Mouse (Mus musculus) neural tube, embryonic 11.5 days (tissue): Measurements from ENCODE around the gene Maf. TPM values are rescaled to one million over a fixed set of nuclear protein-coding genes. Genes with fewer than 3 reads are reported as not detected.

Source experiments
- ATAC-seq: fragments of 200-750 bp; cut with Nextera tagmentation; 2 replicates; pipeline ENCODE4 v1.8.0; 2017; ENCODE audit warnings: moderate number of reproducible peaks, mild to moderate bottlenecking, moderate TSS enrichment, moderate library complexity; ENCODE audit not compliant: insufficient read depth, low FRiP score, low TSS enrichment
- DNase-seq: peaks from one replicate; pipeline ENCODE4 v3.0.0-alpha.2; 2015; ENCODE audit warnings: low spot score
- H3K27ac ChIP-seq: fragments of 300-500 bp; sonication (generic); 2 replicates; pipeline ENCODE4 v1.5.1; 2014; ENCODE audit warnings: low read depth, mild to moderate bottlenecking, low read length
- H3K27me3 ChIP-seq: fragments of 300-500 bp; sonication (generic); 2 replicates; pipeline ENCODE4 v1.6.1; 2014; ENCODE audit warnings: mild to moderate bottlenecking, low read length, mixed read lengths; ENCODE audit not compliant: control insufficient read depth, insufficient read depth
- H3K36me3 ChIP-seq: fragments of 300-500 bp; sonication (generic); 2 replicates; pipeline ENCODE4 v1.6.1; 2014; ENCODE audit warnings: mild to moderate bottlenecking, low read length, moderate library complexity, mixed read lengths; ENCODE audit not compliant: control insufficient read depth, insufficient read depth
- H3K4me1 ChIP-seq: fragments of 300-500 bp; sonication (generic); 2 replicates; pipeline ENCODE4 v1.6.1; 2014; ENCODE audit warnings: low read length, mixed read lengths; ENCODE audit not compliant: control insufficient read depth, insufficient read depth
- H3K4me2 ChIP-seq: fragments of 300-500 bp; sonication (generic); 2 replicates; pipeline ENCODE4 v1.6.1; 2014; ENCODE audit warnings: low read depth, mild to moderate bottlenecking, moderate library complexity
- H3K4me3 ChIP-seq: fragments of 300-500 bp; sonication (generic); 2 replicates; pipeline ENCODE4 v1.5.1; 2014; ENCODE audit warnings: low read depth, low read length
- H3K9ac ChIP-seq: fragments of 300-500 bp; sonication (generic); 2 replicates; pipeline ENCODE4 v1.6.1; 2014; ENCODE audit warnings: mild to moderate bottlenecking, low read length
- H3K9me3 ChIP-seq: fragments of 300-500 bp; sonication (generic); 2 replicates; pipeline ENCODE4 v1.6.1; 2016; ENCODE audit warnings: low read length; ENCODE audit not compliant: control insufficient read depth
- WGBS: fragments of 180-500 bp; shearing (Covaris S2); extraction: QIAGEN DNeasy Blood & Tissue Kit; methylation state at CpG from one replicate; pipeline ENCODE4 v1.1.7; 2014; 5-methylcytosine and 5-hydroxymethylcytosine counted together
- polyA plus RNA-seq: library from polyadenylated mRNA; unstranded; fragments of >200 nt; fragmentation: Nextera tagmentation; extraction: Ambion mirVana; gene quantifications from 2 replicates; pipeline ENCODE4 v1.2.1, GENCODE M21; 2014

The Maf gene
- polyA plus RNA-seq, 1 experiment from 2014 or later, result 5.5 TPM

- H3K27me3 ChIP-seq, result no peaks in the 10 kb centered on the region
- DNase-seq, result no peak
- no peak overlapping the region for H3K9ac ChIP-seq
- ATAC-seq, result no peak
- H3K4me3 ChIP-seq, result no peak overlapping the region
- no peaks in the 10 kb centered on the region for H3K36me3 ChIP-seq
- no peak overlapping the region for H3K27ac ChIP-seq
- H3K4me1 ChIP-seq, result no peaks in the 10 kb centered on the region
- 80% methylated on average over 5 of the region's 5 CpGs for WGBS
- H3K9me3 ChIP-seq, result no peaks in the 10 kb centered on the region
- H3K4me2 ChIP-seq, result no peak overlapping the region
Measured at GRCm38 (mm10) chr8:115639951-115640350, 67.6 kb downstream of the Maf start.

DNA sequence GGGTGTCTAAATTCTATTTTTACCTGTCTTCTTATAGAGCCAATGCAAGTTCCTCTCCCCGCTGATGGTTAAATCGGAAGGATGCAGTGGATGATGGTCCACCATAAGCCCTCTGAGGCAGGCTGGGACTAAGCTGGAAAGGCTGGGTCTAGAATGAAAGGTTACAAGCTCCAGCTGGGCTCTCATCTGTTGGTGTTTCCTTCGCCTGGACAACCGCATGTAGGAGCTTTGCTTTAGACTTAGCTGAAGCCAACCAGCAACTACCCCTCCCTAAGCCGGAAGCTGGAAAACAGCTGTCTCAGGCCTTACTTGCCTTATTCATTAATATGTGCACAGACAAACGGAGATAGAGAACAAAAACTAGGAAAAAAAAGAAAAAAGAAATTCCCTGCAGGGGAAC lies 70.8 kb downstream of the Maf start:
- H3K4me3 ChIP-seq, result no peak overlapping the region
- H3K4me2 ChIP-seq, result no peak overlapping the region
- DNase-seq, result no peak
- H3K9me3 ChIP-seq, result no peaks in the 10 kb centered on the region
- no peaks in the 10 kb centered on the region for H3K36me3 ChIP-seq
- no peak overlapping the region for H3K9ac ChIP-seq
- H3K27me3 ChIP-seq, result no peaks in the 10 kb centered on the region
- ATAC-seq, result no peak
- 92% methylated on average over 6 of the region's 6 CpGs for WGBS
- H3K27ac ChIP-seq, result no peak overlapping the region
- no peaks in the 10 kb centered on the region for H3K4me1 ChIP-seq
